Mouse (Mus musculus): ENCODE measurements around the gene Xkr8. TPM values are rescaled to one million over a fixed set of nuclear protein-coding genes. Genes with fewer than 3 reads are reported as not detected.

Gene Xkr8
- polyA plus RNA-seq, 1 experiment: 4.7 TPM

GRCm38 (mm10) chr4:132713181-132713580, 19.2 kb downstream of the Xkr8 start:
- Histone ChIP-seq H3K36me3 (ENCODE audit: control insufficient read depth, insufficient read depth) (peaks cover 27% of the 10 kb centered on the region), H3K27me3 (ENCODE audit: control insufficient read depth, insufficient read depth, insufficient read length) (no peaks in the 10 kb centered on the region), H3K79me2 (ENCODE audit: control insufficient read depth, insufficient read depth) (no peaks in the 10 kb centered on the region), H3K4me3 (no peak overlapping the region), H3K4me2 (ENCODE audit: low read depth) (no peak overlapping the region), H3ac (ENCODE audit: control insufficient read depth, insufficient read length) (no peak overlapping the region)
- TF ChIP-seq MAX (IDR thresholded peaks at IDR 0.05; ENCODE audit: low read depth) (no peak), POLR2A (IDR thresholded peaks at IDR 0.05; ENCODE audit: insufficient read length, low read depth) (no peak), TCF12 (IDR thresholded peaks at IDR 0.05; ENCODE audit: insufficient read depth, poor library complexity, severe bottlenecking) (no peak), MYOD1 (IDR thresholded peaks at IDR 0.05; ENCODE audit: control insufficient read depth in 1 of 3, insufficient read length in 2 of 3, low read depth in 2 of 3) (no peak), REST (IDR thresholded peaks at IDR 0.05; ENCODE audit: insufficient read depth, insufficient read length) (no peak)

GRCm38 (mm10) chr4:132706885-132707284, 25.5 kb downstream of the Xkr8 start:
- Histone ChIP-seq H3K4me2 (ENCODE audit: low read depth) (no peak overlapping the region), H3K79me2 (ENCODE audit: control insufficient read depth, insufficient read depth) (no peaks in the 10 kb centered on the region), H3K36me3 (ENCODE audit: control insufficient read depth, insufficient read depth) (peaks cover 55% of the 10 kb centered on the region), H3K27me3 (ENCODE audit: control insufficient read depth, insufficient read depth, insufficient read length) (no peaks in the 10 kb centered on the region), H3ac (ENCODE audit: control insufficient read depth, insufficient read length) (no peak overlapping the region), H3K4me3 (no peak overlapping the region)
- TF ChIP-seq USF1 (IDR thresholded peaks at IDR 0.05; ENCODE audit: low read depth): no peak
- no peak for TF ChIP-seq CEBPB (IDR thresholded peaks at IDR 0.05; ENCODE audit: insufficient read depth, poor library complexity, severe bottlenecking)
- TF ChIP-seq TCF3 (IDR thresholded peaks at IDR 0.05; ENCODE audit: insufficient read length, low read depth): no peak
- TF ChIP-seq SRF (IDR thresholded peaks at IDR 0.05; ENCODE audit: control insufficient read depth, insufficient read length, low read depth): no peak
- no peak for TF ChIP-seq POLR2A (IDR thresholded peaks at IDR 0.05; ENCODE audit: insufficient read length, low read depth)

- Histone ChIP-seq H3ac (ENCODE audit: control insufficient read depth, insufficient read length) (no peak overlapping the region), H3K36me3 (ENCODE audit: control insufficient read depth, insufficient read depth) (peaks cover 62% of the 10 kb centered on the region), H3K27me3 (ENCODE audit: control insufficient read depth, insufficient read depth, insufficient read length) (no peaks in the 10 kb centered on the region), H3K4me2 (ENCODE audit: low read depth) (no peak overlapping the region), H3K4me3 (no peak overlapping the region), H3K79me2 (ENCODE audit: control insufficient read depth, insufficient read depth) (no peaks in the 10 kb centered on the region)
- TF ChIP-seq TCF12 (IDR thresholded peaks at IDR 0.05; ENCODE audit: insufficient read depth, poor library complexity, severe bottlenecking) (no peak), REST (IDR thresholded peaks at IDR 0.05; ENCODE audit: insufficient read depth, insufficient read length) (no peak), MYOG (IDR thresholded peaks at IDR 0.05; ENCODE audit: control insufficient read depth in 1 of 3, insufficient read depth in 1 of 3, insufficient read length in 2 of 3, low read depth in 2 of 3) (no peak), MAX (IDR thresholded peaks at IDR 0.05; ENCODE audit: low read depth) (no peak), MYOD1 (IDR thresholded peaks at IDR 0.05; ENCODE audit: control insufficient read depth in 1 of 3, insufficient read length in 2 of 3, low read depth in 2 of 3) (no peak), SRF (IDR thresholded peaks at IDR 0.05; ENCODE audit: control insufficient read depth, insufficient read length, low read depth) (no peak), POLR2A (IDR thresholded peaks at IDR 0.05; ENCODE audit: insufficient read length, low read depth) (no peak)
Observed at GRCm38 (mm10) chr4:132702076-132702475, 30.3 kb downstream of the Xkr8 start.

- TF ChIP-seq SRF (IDR thresholded peaks at IDR 0.05; ENCODE audit: control insufficient read depth, insufficient read length, low read depth) (no peak), TCF3 (IDR thresholded peaks at IDR 0.05; ENCODE audit: insufficient read length, low read depth) (no peak), MYOG (IDR thresholded peaks at IDR 0.05; ENCODE audit: control insufficient read depth in 1 of 3, insufficient read depth in 1 of 3, insufficient read length in 2 of 3, low read depth in 2 of 3) (no peak), USF1 (IDR thresholded peaks at IDR 0.05; ENCODE audit: low read depth) (no peak), REST (IDR thresholded peaks at IDR 0.05; ENCODE audit: insufficient read depth, insufficient read length) (no peak)
- no peak overlapping the region for H3K4me2 ChIP-seq (ENCODE audit: low read depth)
- no peaks in the 10 kb centered on the region for H3K79me2 ChIP-seq (ENCODE audit: control insufficient read depth, insufficient read depth)
- H3ac ChIP-seq (ENCODE audit: control insufficient read depth, insufficient read length): no peak overlapping the region
- peaks cover 36% of the 10 kb centered on the region for H3K36me3 ChIP-seq (ENCODE audit: control insufficient read depth, insufficient read depth)
- no peak overlapping the region for H3K4me3 ChIP-seq
- no peaks in the 10 kb centered on the region for H3K27me3 ChIP-seq (ENCODE audit: control insufficient read depth, insufficient read depth, insufficient read length)
Observed at GRCm38 (mm10) chr4:132693366-132693765, 39.0 kb downstream of the Xkr8 start.

- Histone ChIP-seq H3K36me3 (ENCODE audit: control insufficient read depth, insufficient read depth) (peaks cover 26% of the 10 kb centered on the region), H3K4me3 (no peak overlapping the region), H3K79me2 (ENCODE audit: control insufficient read depth, insufficient read depth) (no peaks in the 10 kb centered on the region), H3K27me3 (ENCODE audit: control insufficient read depth, insufficient read depth, insufficient read length) (no peaks in the 10 kb centered on the region), H3ac (ENCODE audit: control insufficient read depth, insufficient read length) (no peak overlapping the region), H3K4me2 (ENCODE audit: low read depth) (no peak overlapping the region)
- no peak for TF ChIP-seq POLR2A (IDR thresholded peaks at IDR 0.05; ENCODE audit: insufficient read length, low read depth)
- no peak for TF ChIP-seq MAX (IDR thresholded peaks at IDR 0.05; ENCODE audit: low read depth)
- no peak for TF ChIP-seq USF1 (IDR thresholded peaks at IDR 0.05; ENCODE audit: low read depth)
- TF ChIP-seq TCF3 (IDR thresholded peaks at IDR 0.05; ENCODE audit: insufficient read length, low read depth): no peak
- no peak for TF ChIP-seq POLR2AphosphoS2 (IDR thresholded peaks at IDR 0.05; ENCODE audit: insufficient read length, low read depth)
- no peak for TF ChIP-seq REST (IDR thresholded peaks at IDR 0.05; ENCODE audit: insufficient read depth, insufficient read length)
- no peak for TF ChIP-seq SRF (IDR thresholded peaks at IDR 0.05; ENCODE audit: control insufficient read depth, insufficient read length, low read depth)
- no peak for TF ChIP-seq TCF12 (IDR thresholded peaks at IDR 0.05; ENCODE audit: insufficient read depth, poor library complexity, severe bottlenecking)
- no peak for TF ChIP-seq E2F4 (IDR thresholded peaks at IDR 0.05; ENCODE audit: insufficient read depth)
- TF ChIP-seq MYOD1 (IDR thresholded peaks at IDR 0.05; ENCODE audit: control insufficient read depth in 1 of 3, insufficient read length in 2 of 3, low read depth in 2 of 3): no peak
- TF ChIP-seq CEBPB (IDR thresholded peaks at IDR 0.05; ENCODE audit: insufficient read depth, poor library complexity, severe bottlenecking): no peak
- no peak for TF ChIP-seq MYOG (IDR thresholded peaks at IDR 0.05; ENCODE audit: control insufficient read depth in 1 of 3, insufficient read depth in 1 of 3, insufficient read length in 2 of 3, low read depth in 2 of 3)
Observed at GRCm38 (mm10) chr4:132689634-132690033, 42.7 kb downstream of the Xkr8 start.
